Mouse (Mus musculus): Measurements from ENCODE around the gene Scube3. TPM values are rescaled to one million over a fixed set of nuclear protein-coding genes. Genes with fewer than 3 reads are reported as not detected.

Gene Scube3
- polyA plus RNA-seq, 1 experiment from 2014 or later = 4.7 TPM

- H3K4me3 ChIP-seq (replicated peaks; ENCODE audit: low read length) = no peak overlapping the region
- 85% methylated on average over 6 of the region's 6 CpGs for WGBS
- no peaks in the 10 kb centered on the region for H3K27me3 ChIP-seq (replicated peaks; ENCODE audit: control insufficient read depth, insufficient read depth, low read length)
- H3K4me2 ChIP-seq (ENCODE audit: low read length) = no peak overlapping the region
- H3K9me3 ChIP-seq (ENCODE audit: control insufficient read depth, low read length) = peaks cover 2% of the 10 kb centered on the region; the same call in 1 of the 2 replicates
- H3K36me3 ChIP-seq (ENCODE audit: control insufficient read depth, insufficient read depth) = no peaks in the 10 kb centered on the region
- H3K4me1 ChIP-seq (replicated peaks; ENCODE audit: control insufficient read depth, insufficient read depth, low read length) = no peaks in the 10 kb centered on the region; the same call in 1 of the 2 replicates
- ATAC-seq = no peak
- H3K27ac ChIP-seq (ENCODE audit: low read length) = no peak overlapping the region
- no peak overlapping the region for H3K9ac ChIP-seq (replicated peaks; ENCODE audit: low read depth, low read length)
Measured at GRCm38 (mm10) chr17:28104416-28104815, 37.5 kb upstream of the Scube3 start.

- no peaks in the 10 kb centered on the region; the same call in 1 of the 2 replicates for H3K4me1 ChIP-seq (replicated peaks; ENCODE audit: control insufficient read depth, insufficient read depth, low read length)
Measured at GRCm38 (mm10) chr17:28106352-28106751, 35.6 kb upstream of the Scube3 start.

GRCm38 (mm10) chr17:28107275-28107674 lies 34.7 kb upstream of the Scube3 start:
- Histone ChIP-seq H3K27ac (ENCODE audit: low read length) (no peak overlapping the region), H3K4me1 (replicated peaks; ENCODE audit: control insufficient read depth, insufficient read depth, low read length) (no peaks in the 10 kb centered on the region; the same call in 1 of the 2 replicates), H3K9ac (replicated peaks; ENCODE audit: low read depth, low read length) (no peak overlapping the region), H3K9me3 (ENCODE audit: control insufficient read depth, low read length) (0 out of 2 replicates have a peak, but pooled peaks cover 1% of the 10 kb centered on the region), H3K4me3 (replicated peaks; ENCODE audit: low read length) (no peak overlapping the region), H3K36me3 (ENCODE audit: control insufficient read depth, insufficient read depth) (no peaks in the 10 kb centered on the region), H3K4me2 (ENCODE audit: low read length) (no peak overlapping the region), H3K27me3 (replicated peaks; ENCODE audit: control insufficient read depth, insufficient read depth, low read length) (no peaks in the 10 kb centered on the region)
- 9% methylated on average over 14 of the region's 14 CpGs for WGBS
- no peak for ATAC-seq

More at GRCm38 (mm10) chr17:28106352-28106751, 35.6 kb upstream of the Scube3 start:
- WGBS = 78% methylated on average over 6 of the region's 6 CpGs
- Histone ChIP-seq H3K4me3 (replicated peaks; ENCODE audit: low read length) (no peak overlapping the region), H3K9me3 (ENCODE audit: control insufficient read depth, low read length) (no peaks in the 10 kb centered on the region), H3K4me2 (ENCODE audit: low read length) (no peak overlapping the region), H3K9ac (replicated peaks; ENCODE audit: low read depth, low read length) (no peak overlapping the region), H3K27ac (ENCODE audit: low read length) (no peak overlapping the region), H3K36me3 (ENCODE audit: control insufficient read depth, insufficient read depth) (no peaks in the 10 kb centered on the region), H3K27me3 (replicated peaks; ENCODE audit: control insufficient read depth, insufficient read depth, low read length) (no peaks in the 10 kb centered on the region)
- ATAC-seq = no peak

GRCm38 (mm10) chr17:28112266-28112665 lies 29.7 kb upstream of the Scube3 start:
- no peak for ATAC-seq
- H3K36me3 ChIP-seq (ENCODE audit: control insufficient read depth, insufficient read depth) = no peaks in the 10 kb centered on the region
- 89% methylated on average over 8 of the region's 8 CpGs for WGBS
- no peaks in the 10 kb centered on the region; the same call in 1 of the 2 replicates for H3K4me1 ChIP-seq (replicated peaks; ENCODE audit: control insufficient read depth, insufficient read depth, low read length)
- no peak overlapping the region for H3K9ac ChIP-seq (replicated peaks; ENCODE audit: low read depth, low read length)
- H3K27me3 ChIP-seq (replicated peaks; ENCODE audit: control insufficient read depth, insufficient read depth, low read length) = no peaks in the 10 kb centered on the region
- H3K9me3 ChIP-seq (ENCODE audit: control insufficient read depth, low read length) = 0 out of 2 replicates have a peak, but pooled peaks cover 4% of the 10 kb centered on the region
- no peak overlapping the region for H3K4me3 ChIP-seq (replicated peaks; ENCODE audit: low read length)
- no peak overlapping the region for H3K27ac ChIP-seq (ENCODE audit: low read length)
- H3K4me2 ChIP-seq (ENCODE audit: low read length) = no peak overlapping the region

GRCm38 (mm10) chr17:28116335-28116734 lies 25.6 kb upstream of the Scube3 start:
- H3K27ac ChIP-seq (ENCODE audit: low read length) = no peak overlapping the region
- no peak overlapping the region for H3K4me3 ChIP-seq (replicated peaks; ENCODE audit: low read length)
- no peaks in the 10 kb centered on the region for H3K27me3 ChIP-seq (replicated peaks; ENCODE audit: control insufficient read depth, insufficient read depth, low read length)
- H3K9me3 ChIP-seq (ENCODE audit: control insufficient read depth, low read length) = 0 out of 2 replicates have a peak, but pooled peaks cover 4% of the 10 kb centered on the region
- 10% methylated on average over 9 of the region's 9 CpGs for WGBS
- ATAC-seq = no peak
- H3K4me1 ChIP-seq (replicated peaks; ENCODE audit: control insufficient read depth, insufficient read depth, low read length) = no peaks in the 10 kb centered on the region
- no peaks in the 10 kb centered on the region for H3K36me3 ChIP-seq (ENCODE audit: control insufficient read depth, insufficient read depth)
- no peak overlapping the region for H3K4me2 ChIP-seq (ENCODE audit: low read length)
- no peak overlapping the region for H3K9ac ChIP-seq (replicated peaks; ENCODE audit: low read depth, low read length)

GRCm38 (mm10) chr17:28117451-28118209 lies 24.3 kb upstream of the Scube3 start:
- Histone ChIP-seq H3K36me3 (ENCODE audit: control insufficient read depth, insufficient read depth) (no peaks in the 10 kb centered on the region), H3K9ac (replicated peaks; ENCODE audit: low read depth, low read length) (no peak overlapping the region), H3K4me1 (replicated peaks; ENCODE audit: control insufficient read depth, insufficient read depth, low read length) (no peaks in the 10 kb centered on the region), H3K4me3 (replicated peaks; ENCODE audit: low read length) (no peak overlapping the region), H3K9me3 (ENCODE audit: control insufficient read depth, low read length) (no peaks in the 10 kb centered on the region), H3K27ac (ENCODE audit: low read length) (no peak overlapping the region), H3K4me2 (ENCODE audit: low read length) (no peak overlapping the region), H3K27me3 (replicated peaks; ENCODE audit: control insufficient read depth, insufficient read depth, low read length) (no peaks in the 10 kb centered on the region)
- ATAC-seq = no peak
- 62% methylated on average over 19 of the region's 19 CpGs for WGBS

GRCm38 (mm10) chr17:28120460-28120859 lies 21.5 kb upstream of the Scube3 start:
- no peak for ATAC-seq
- Histone ChIP-seq H3K9me3 (ENCODE audit: control insufficient read depth, low read length) (no peaks in the 10 kb centered on the region), H3K27ac (ENCODE audit: low read length) (no peak overlapping the region), H3K27me3 (replicated peaks; ENCODE audit: control insufficient read depth, insufficient read depth, low read length) (no peaks in the 10 kb centered on the region), H3K4me1 (replicated peaks; ENCODE audit: control insufficient read depth, insufficient read depth, low read length) (no peaks in the 10 kb centered on the region), H3K4me2 (ENCODE audit: low read length) (no peak overlapping the region), H3K36me3 (ENCODE audit: control insufficient read depth, insufficient read depth) (no peaks in the 10 kb centered on the region), H3K9ac (replicated peaks; ENCODE audit: low read depth, low read length) (no peak overlapping the region), H3K4me3 (replicated peaks; ENCODE audit: low read length) (no peak overlapping the region)
- 82% methylated on average over 5 of the region's 5 CpGs for WGBS

DNA sequence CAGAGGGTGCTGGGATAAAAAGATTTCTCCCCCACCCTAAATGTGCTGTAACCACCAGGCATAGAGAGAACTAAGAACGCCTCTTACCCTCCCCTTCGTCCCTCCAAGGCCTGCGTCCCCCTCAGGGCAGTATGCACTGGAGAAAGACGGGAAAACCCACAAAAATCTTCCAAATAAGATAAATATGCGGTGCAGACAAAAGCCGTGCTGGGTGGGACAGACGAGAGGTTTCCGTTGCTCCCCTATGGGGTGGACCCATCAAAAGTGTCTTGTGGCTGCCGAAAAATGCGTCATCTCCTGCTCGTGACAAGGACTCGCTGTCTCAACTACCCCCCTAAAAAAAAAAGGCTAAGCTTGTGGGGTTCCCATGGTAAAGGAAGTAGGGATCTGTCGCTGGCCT lies 19.0 kb upstream of the Scube3 start:
- no peak for ATAC-seq
- Histone ChIP-seq H3K9me3 (ENCODE audit: control insufficient read depth, low read length) (no peaks in the 10 kb centered on the region), H3K27ac (ENCODE audit: low read length) (no peak overlapping the region), H3K4me3 (replicated peaks; ENCODE audit: low read length) (no peak overlapping the region), H3K36me3 (ENCODE audit: control insufficient read depth, insufficient read depth) (no peaks in the 10 kb centered on the region), H3K4me1 (replicated peaks; ENCODE audit: control insufficient read depth, insufficient read depth, low read length) (no peaks in the 10 kb centered on the region), H3K4me2 (ENCODE audit: low read length) (no peak overlapping the region), H3K9ac (replicated peaks; ENCODE audit: low read depth, low read length) (no peak overlapping the region), H3K27me3 (replicated peaks; ENCODE audit: control insufficient read depth, insufficient read depth, low read length) (no peaks in the 10 kb centered on the region)
- WGBS = 60% methylated on average over 13 of the region's 13 CpGs

GRCm38 (mm10) chr17:28123627-28124026 lies 18.3 kb upstream of the Scube3 start:
- no peaks in the 10 kb centered on the region for H3K27me3 ChIP-seq (replicated peaks; ENCODE audit: control insufficient read depth, insufficient read depth, low read length)
- no peaks in the 10 kb centered on the region for H3K4me1 ChIP-seq (replicated peaks; ENCODE audit: control insufficient read depth, insufficient read depth, low read length)
- 19% methylated on average over 7 of the region's 7 CpGs for WGBS
- no peak overlapping the region for H3K4me2 ChIP-seq (ENCODE audit: low read length)
- H3K4me3 ChIP-seq (replicated peaks; ENCODE audit: low read length) = no peak overlapping the region
- H3K36me3 ChIP-seq (ENCODE audit: control insufficient read depth, insufficient read depth) = no peaks in the 10 kb centered on the region
- H3K27ac ChIP-seq (ENCODE audit: low read length) = no peak overlapping the region
- no peak for ATAC-seq
- H3K9ac ChIP-seq (replicated peaks; ENCODE audit: low read depth, low read length) = no peak overlapping the region
- H3K9me3 ChIP-seq (ENCODE audit: control insufficient read depth, low read length) = no peaks in the 10 kb centered on the region

Data from forebrain, embryonic 16.5 days (tissue).